Mouse (Mus musculus) heart, postnatal 0 days (tissue): ENCODE data around the gene Sspo. TPM values are rescaled to one million over a fixed set of nuclear protein-coding genes. Genes with fewer than 3 reads are reported as not detected.

ENCODE experiments used
- ATAC-seq: fragments of 200-750 bp; cut with Nextera tagmentation; 2 replicates; pipeline ENCODE4 v1.8.0; 2017; ENCODE audit warnings: low read depth, moderate number of reproducible peaks, moderate library complexity; ENCODE audit not compliant: insufficient read depth
- DNase-seq: peaks from one replicate; pipeline ENCODE4 v3.0.0-alpha.2; 2016; ENCODE audit warnings: low spot score
- H3K27ac ChIP-seq: fragments of 300-500 bp; sonication (generic); 2 replicates; pipeline ENCODE4 v1.5.1; 2014; ENCODE audit warnings: low read depth, mild to moderate bottlenecking
- H3K27me3 ChIP-seq: fragments of 300-500 bp; sonication (generic); 2 replicates; pipeline ENCODE4 v1.6.1; 2014; ENCODE audit warnings: low read length, mixed read lengths; ENCODE audit not compliant: control insufficient read depth, insufficient read depth
- H3K36me3 ChIP-seq: fragments of 300-500 bp; sonication (generic); replicated peaks from 2 replicates; pipeline ENCODE4 v1.6.1; 2014; ENCODE audit warnings: low read length, mixed read lengths; ENCODE audit not compliant: control insufficient read depth, insufficient read depth
- H3K4me1 ChIP-seq: fragments of 300-500 bp; sonication (generic); 2 replicates; pipeline ENCODE4 v1.6.1; 2014; ENCODE audit warnings: antibody characterized with exemption; ENCODE audit not compliant: control insufficient read depth, insufficient read depth
- H3K4me2 ChIP-seq: fragments of 300-500 bp; sonication (generic); 2 replicates; pipeline ENCODE4 v1.6.1; 2014; ENCODE audit warnings: low read depth, mild to moderate bottlenecking, low read length, moderate library complexity
- H3K4me3 ChIP-seq: fragments of 300-500 bp; sonication (generic); 2 replicates; pipeline ENCODE4 v1.5.1; 2014; ENCODE audit warnings: low read depth, low read length
- H3K9ac ChIP-seq: fragments of 300-500 bp; sonication (generic); replicated peaks from 2 replicates; pipeline ENCODE4 v1.6.1; 2014; ENCODE audit warnings: low read depth, low read length, mixed read lengths
- H3K9me3 ChIP-seq: fragments of 300-500 bp; sonication (generic); replicated peaks from 2 replicates; pipeline ENCODE4 v1.6.1; 2016; ENCODE audit warnings: low read length; ENCODE audit not compliant: control insufficient read depth
- CTCF ChIP-seq: IDR thresholded peaks from 2 replicates; pipeline ENCODE4 v1.5.1; 2016; ENCODE audit warnings: antibody characterized with exemption, control low read depth, low read depth
- EP300 ChIP-seq: IDR thresholded peaks from 2 replicates; pipeline ENCODE4 v1.6.1; 2016; ENCODE audit warnings: antibody characterized with exemption, low read depth
- WGBS: fragments of 180-500 bp; shearing (Covaris S2); extraction: QIAGEN DNeasy Blood & Tissue Kit; methylation state at CpG from one replicate; pipeline ENCODE4 v1.1.7; 2014; 5-methylcytosine and 5-hydroxymethylcytosine counted together
- polyA plus RNA-seq: library from polyadenylated mRNA; unstranded; fragments of >200 nt; fragmentation: Nextera tagmentation; extraction: Ambion mirVana; gene quantifications from 2 replicates; pipeline ENCODE4 v1.2.1, GENCODE M21; 2015
- total RNA-seq: library from RNA; depleted of rRNA; stranded (reverse); fragments of >200 nt; gene quantifications from 2 replicates; pipeline ENCODE4 v1.2.3, GENCODE M21; 2014; ENCODE audit warnings: low replicate concordance

The Sspo gene
- total and polyA plus RNA-seq, 2 experiments from 2014 or later: 0.15 to 3.4 TPM

DNA sequence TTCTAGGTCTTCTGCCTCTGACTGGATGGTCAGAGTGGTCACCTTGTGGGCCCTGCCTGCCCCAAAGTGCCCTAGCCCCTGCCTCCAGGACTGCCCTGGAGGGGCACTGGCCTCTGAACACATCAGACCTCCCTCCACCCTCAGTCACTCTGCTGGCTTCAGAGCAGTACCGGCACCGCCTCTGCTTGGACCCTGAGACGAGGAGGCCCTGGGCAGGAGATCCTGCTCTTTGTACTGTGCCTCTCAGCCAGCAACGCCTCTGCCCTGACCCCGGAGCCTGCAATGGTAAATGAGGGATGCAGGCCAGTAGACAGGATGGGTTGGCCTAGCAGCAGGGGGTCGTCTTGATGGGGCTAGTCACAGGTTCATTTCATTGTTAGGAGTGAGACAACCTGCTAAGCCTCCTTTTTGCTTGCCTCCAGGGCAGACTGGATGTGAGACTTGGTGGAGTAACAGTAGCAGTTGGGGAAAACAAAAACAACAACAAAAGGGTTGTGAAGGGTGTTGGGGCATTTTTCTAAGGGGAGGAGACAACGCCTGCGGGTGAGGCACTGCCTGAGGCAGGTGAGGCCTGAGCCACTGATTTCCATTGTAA lies 45.2 kb downstream of the Sspo start:
- no peak for TF ChIP-seq CTCF
- no peak for TF ChIP-seq EP300
- ATAC-seq (no peak), DNase-seq (no peak)
- Histone ChIP-seq H3K27ac (no peak overlapping the region), H3K4me2 (no peak overlapping the region), H3K4me1 (no peaks in the 10 kb centered on the region), H3K4me3 (no peak overlapping the region), H3K36me3 (no peaks in the 10 kb centered on the region), H3K27me3 (no peaks in the 10 kb centered on the region), H3K9ac (no peak overlapping the region), H3K9me3 (no peaks in the 10 kb centered on the region)
- WGBS: 39% methylated on average over 8 of the region's 8 CpGs

DNA sequence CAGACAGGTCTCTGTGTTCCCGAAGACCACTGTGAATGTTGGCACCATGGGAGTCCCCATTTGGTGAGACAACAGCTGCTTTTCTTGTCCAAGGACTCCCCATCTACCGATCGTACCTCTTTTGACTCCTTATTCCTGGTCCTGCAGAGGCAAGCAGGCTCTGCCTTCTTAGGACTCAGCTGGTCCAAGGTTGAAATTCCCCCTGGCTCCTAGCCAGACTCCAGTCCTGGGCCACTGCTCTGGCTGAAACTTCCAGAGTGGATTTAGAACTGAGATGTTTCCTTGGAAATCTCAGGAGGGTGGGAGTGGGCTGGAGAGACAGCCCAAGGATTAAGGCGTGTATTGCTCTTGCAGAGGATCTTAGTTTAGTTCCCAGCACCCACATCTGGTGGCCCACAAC lies 49.5 kb downstream of the Sspo start:
- no peak overlapping the region for H3K4me2 ChIP-seq
- H3K27ac ChIP-seq: no peak overlapping the region
- WGBS: 77% methylated on average over 4 of the region's 4 CpGs
- DNase-seq (no peak), ATAC-seq (no peak)
- no peaks in the 10 kb centered on the region for H3K4me1 ChIP-seq
- TF ChIP-seq CTCF (no peak), EP300 (no peak)
- no peak overlapping the region for H3K9ac ChIP-seq
- H3K4me3 ChIP-seq: no peak overlapping the region
- no peaks in the 10 kb centered on the region for H3K9me3 ChIP-seq
- H3K36me3 ChIP-seq: no peaks in the 10 kb centered on the region
- H3K27me3 ChIP-seq: no peaks in the 10 kb centered on the region

DNA sequence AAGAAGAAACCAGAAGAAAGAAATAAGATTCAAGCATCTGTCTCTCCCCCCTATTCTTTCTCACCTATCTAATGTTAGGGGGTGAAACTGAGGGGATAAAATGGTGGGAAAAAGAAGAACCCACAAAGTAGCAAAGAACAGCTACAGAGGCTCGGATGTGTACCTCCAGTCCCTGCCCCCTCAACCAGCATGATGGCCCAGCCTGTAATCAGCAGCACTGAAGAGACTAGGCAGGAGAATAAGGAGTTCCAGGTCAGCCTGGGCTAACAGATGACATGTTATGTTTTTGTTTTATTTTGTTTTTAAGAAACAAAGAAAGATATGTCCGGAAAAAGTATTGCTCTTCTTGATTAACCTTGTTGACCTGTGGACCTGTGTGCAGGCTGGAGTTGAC lies 55.8 kb downstream of the Sspo start:
- no peak for DNase-seq
- Histone ChIP-seq H3K9ac (no peak overlapping the region), H3K36me3 (no peaks in the 10 kb centered on the region), H3K9me3 (no peaks in the 10 kb centered on the region), H3K27me3 (no peaks in the 10 kb centered on the region), H3K4me1 (0 out of 2 replicates have a peak, but pooled peaks cover 4% of the 10 kb centered on the region), H3K4me3 (peak overlapping the region; percentile 58), H3K4me2 (peak overlapping the region; percentile 80; the same call in 1 of the 2 replicates), H3K27ac (no peak overlapping the region)
- 0% methylated on average over 2 of the region's 2 CpGs for WGBS
- 0 out of 2 replicates have a peak, but pooled peaks have one; percentile 7 for ATAC-seq
- no peak for TF ChIP-seq EP300
- no peak for TF ChIP-seq CTCF

DNA sequence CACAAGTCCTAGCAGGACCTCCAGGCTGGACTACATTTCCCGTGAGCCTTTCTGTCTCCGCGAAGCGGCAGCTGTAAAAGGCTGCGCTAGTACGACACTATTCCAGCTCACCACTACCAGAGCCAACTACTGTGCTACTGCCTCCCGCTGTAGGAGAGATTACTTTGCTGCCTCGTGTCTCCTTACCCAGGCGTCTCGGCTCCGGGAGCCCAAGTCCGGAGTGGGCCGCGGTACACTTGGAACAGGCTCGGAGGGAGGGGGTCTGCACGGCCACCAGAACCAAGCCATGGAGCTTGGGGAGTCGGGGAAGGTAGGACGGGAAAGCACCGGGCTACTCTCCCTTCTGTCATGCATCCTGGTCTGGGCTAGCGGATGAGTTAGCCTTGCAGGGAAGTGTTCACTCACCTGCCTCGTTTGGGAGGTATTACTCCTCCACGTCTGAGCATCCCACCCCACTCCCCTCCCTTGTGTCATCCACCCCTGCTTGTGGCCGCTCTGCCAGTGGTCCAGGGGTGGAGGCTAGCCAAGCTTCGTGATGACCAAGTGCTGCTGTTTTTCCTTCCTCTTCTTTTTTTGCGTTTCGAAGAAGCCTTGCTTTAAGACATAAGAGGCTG lies 56.3 kb downstream of the Sspo start:
- Histone ChIP-seq H3K27me3 (no peaks in the 10 kb centered on the region), H3K9ac (peak overlapping the region; percentile 70), H3K4me2 (peak overlapping the region; percentile 80), H3K4me3 (peak overlapping the region; percentile 58), H3K4me1 (0 out of 2 replicates have a peak, but pooled peaks cover 4% of the 10 kb centered on the region), H3K36me3 (no peaks in the 10 kb centered on the region), H3K27ac (peak overlapping the region; percentile 35; the same call in 1 of the 2 replicates), H3K9me3 (no peaks in the 10 kb centered on the region)
- ATAC-seq (peak; percentile 95), DNase-seq (peak; percentile 91)
- WGBS: 1% methylated on average over 26 of the region's 26 CpGs
- TF ChIP-seq CTCF: peak; percentile 20; the same call in 1 of the 2 replicates
- no peak for TF ChIP-seq EP300

DNA sequence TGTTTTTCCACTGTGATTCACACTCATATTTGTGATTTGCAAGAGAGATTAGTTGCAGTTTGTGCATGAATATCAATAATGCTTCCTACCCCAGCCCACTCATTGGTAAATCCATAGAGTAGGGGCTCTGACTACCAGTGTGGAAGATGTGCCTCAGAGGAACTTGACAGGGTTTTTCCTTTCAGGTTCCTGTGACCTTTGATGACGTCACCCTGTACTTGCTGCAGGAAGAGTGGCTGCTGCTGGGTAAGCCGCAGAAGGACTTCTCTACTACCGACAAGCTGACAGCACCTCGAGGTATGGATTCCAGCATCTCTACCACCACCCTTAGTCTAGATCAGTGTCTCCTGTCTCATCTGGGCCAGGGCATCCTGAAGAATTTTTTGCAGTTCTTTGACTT lies 60.1 kb downstream of the Sspo start:
- WGBS: 40% methylated on average over 4 of the region's 4 CpGs
- Histone ChIP-seq H3K27ac (no peak overlapping the region), H3K4me2 (no peak overlapping the region), H3K36me3 (peaks cover 4% of the 10 kb centered on the region; the same call in 1 of the 2 replicates), H3K4me3 (no peak overlapping the region), H3K4me1 (0 out of 2 replicates have a peak, but pooled peaks cover 4% of the 10 kb centered on the region), H3K27me3 (no peaks in the 10 kb centered on the region), H3K9me3 (no peaks in the 10 kb centered on the region), H3K9ac (no peak overlapping the region)
- DNase-seq (no peak), ATAC-seq (no peak)
- TF ChIP-seq EP300 (no peak), CTCF (no peak)
